Mouse (Mus musculus) hindbrain, embryonic 11.5 days (tissue): ENCODE measurements around the gene Zcchc8. TPM values are rescaled to one million over a fixed set of nuclear protein-coding genes. Genes with fewer than 3 reads are reported as not detected.
A peak's percentile ranks its signal among the peaks of the same experiment; 100 is the strongest.

Experiments used
- ATAC-seq: fragments of 200-750 bp; cut with Nextera tagmentation; 2 replicates; pipeline ENCODE4 v1.8.0; 2017; ENCODE audit warnings: mild to moderate bottlenecking, moderate TSS enrichment, moderate library complexity; ENCODE audit not compliant: low FRiP score
- DNase-seq: peaks from one replicate; pipeline ENCODE4 v3.0.0-alpha.2; 2015; ENCODE audit warnings: low spot score
- H3K27ac ChIP-seq: fragments of 300-500 bp; sonication (generic); 2 replicates; pipeline ENCODE4 v1.5.1; 2014; ENCODE audit warnings: mild to moderate bottlenecking, low read depth, low read length
- H3K27me3 ChIP-seq: fragments of 300-500 bp; sonication (generic); 2 replicates; pipeline ENCODE4 v1.6.1; 2014; ENCODE audit warnings: mild to moderate bottlenecking, low read length, moderate library complexity, mixed read lengths; ENCODE audit not compliant: control insufficient read depth, insufficient read depth
- H3K36me3 ChIP-seq: fragments of 300-500 bp; sonication (generic); 2 replicates; pipeline ENCODE4 v1.6.1; 2014; ENCODE audit warnings: mild to moderate bottlenecking, low read length, moderate library complexity, mixed read lengths; ENCODE audit not compliant: control insufficient read depth, insufficient read depth
- H3K4me1 ChIP-seq: fragments of 300-500 bp; sonication (generic); replicated peaks from 2 replicates; pipeline ENCODE4 v1.6.1; 2014; ENCODE audit warnings: low read length, mixed read lengths; ENCODE audit not compliant: control insufficient read depth, insufficient read depth
- H3K4me2 ChIP-seq: fragments of 300-500 bp; sonication (generic); replicated peaks from 2 replicates; pipeline ENCODE4 v1.6.1; 2014; ENCODE audit warnings: mild to moderate bottlenecking, low read depth, low read length
- H3K4me3 ChIP-seq: fragments of 300-500 bp; sonication (generic); 2 replicates; pipeline ENCODE4 v1.5.1; 2014; ENCODE audit warnings: low read depth, low read length
- H3K9ac ChIP-seq: fragments of 300-500 bp; sonication (generic); 2 replicates; pipeline ENCODE4 v1.6.1; 2014; ENCODE audit warnings: low read depth, low read length
- H3K9me3 ChIP-seq: fragments of 300-500 bp; sonication (generic); 2 replicates; pipeline ENCODE4 v1.6.1; 2016; ENCODE audit warnings: low read length; ENCODE audit not compliant: control insufficient read depth
- WGBS: fragments of 180-500 bp; shearing (Covaris S2); extraction: QIAGEN DNeasy Blood & Tissue Kit; methylation state at CpG from one replicate; pipeline ENCODE4 v1.1.7; 2014; 5-methylcytosine and 5-hydroxymethylcytosine counted together
- polyA plus RNA-seq: library from polyadenylated mRNA; unstranded; fragments of >200 nt; fragmentation: Nextera tagmentation; extraction: Ambion mirVana; gene quantifications from 2 replicates; pipeline ENCODE4 v1.2.1, GENCODE M21; 2014

The Zcchc8 gene
- polyA plus RNA-seq, 1 experiment from 2014 or later: 83.6 TPM

DNA sequence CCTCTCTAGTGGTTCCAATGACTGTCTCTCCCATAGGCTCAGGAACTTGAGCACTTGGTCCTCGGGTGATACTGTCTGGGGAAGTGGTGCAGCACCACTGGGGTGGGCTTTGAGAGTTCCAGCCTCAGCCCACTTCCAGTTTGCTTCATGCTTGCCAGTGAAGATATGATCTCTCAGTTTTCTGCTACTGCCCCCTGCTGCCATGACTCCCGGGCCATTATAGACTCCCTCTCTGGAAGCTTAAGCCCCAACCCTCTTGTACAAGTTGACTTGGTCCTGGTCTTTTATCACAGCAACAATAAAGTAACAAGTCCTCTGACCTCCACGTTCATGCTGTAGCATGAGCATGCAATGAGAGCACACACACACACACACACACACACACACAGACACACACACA, 41.8 kb downstream of the Zcchc8 start:
- no peak overlapping the region for H3K27ac ChIP-seq
- no peaks in the 10 kb centered on the region for H3K4me1 ChIP-seq
- H3K4me2 ChIP-seq: no peak overlapping the region
- no peaks in the 10 kb centered on the region for H3K27me3 ChIP-seq
- H3K4me3 ChIP-seq: no peak overlapping the region
- H3K9ac ChIP-seq: no peak overlapping the region
- no peaks in the 10 kb centered on the region for H3K36me3 ChIP-seq
- WGBS: 76% methylated on average over 3 of the region's 3 CpGs
- DNase-seq (no peak), ATAC-seq (no peak)
- no peaks in the 10 kb centered on the region for H3K9me3 ChIP-seq

DNA sequence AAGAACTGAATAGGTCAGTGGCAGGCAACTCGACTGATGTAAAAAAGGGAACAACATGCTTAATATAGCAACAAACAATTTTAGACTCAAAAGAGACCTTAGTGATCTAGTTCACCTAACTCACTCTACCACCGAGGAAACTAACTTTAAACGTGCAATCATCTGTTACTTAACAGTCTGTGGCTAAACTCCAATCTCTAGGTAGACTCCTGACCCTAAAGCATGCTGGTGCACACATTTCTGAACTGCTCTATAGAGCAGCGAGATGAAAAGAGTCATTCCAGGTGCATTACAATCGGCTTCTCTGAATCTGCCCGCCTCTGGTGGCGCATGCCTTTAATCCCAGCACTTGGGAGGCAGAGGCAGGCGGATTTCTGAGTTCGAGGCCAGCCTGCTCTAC, 45.2 kb downstream of the Zcchc8 start:
- Histone ChIP-seq H3K27ac (no peak overlapping the region), H3K36me3 (no peaks in the 10 kb centered on the region), H3K4me2 (no peak overlapping the region), H3K27me3 (no peaks in the 10 kb centered on the region), H3K4me3 (no peak overlapping the region), H3K9ac (no peak overlapping the region), H3K9me3 (no peaks in the 10 kb centered on the region), H3K4me1 (no peaks in the 10 kb centered on the region)
- no peak for DNase-seq
- WGBS: 90% methylated on average over 9 of the region's 9 CpGs
- ATAC-seq: no peak

DNA sequence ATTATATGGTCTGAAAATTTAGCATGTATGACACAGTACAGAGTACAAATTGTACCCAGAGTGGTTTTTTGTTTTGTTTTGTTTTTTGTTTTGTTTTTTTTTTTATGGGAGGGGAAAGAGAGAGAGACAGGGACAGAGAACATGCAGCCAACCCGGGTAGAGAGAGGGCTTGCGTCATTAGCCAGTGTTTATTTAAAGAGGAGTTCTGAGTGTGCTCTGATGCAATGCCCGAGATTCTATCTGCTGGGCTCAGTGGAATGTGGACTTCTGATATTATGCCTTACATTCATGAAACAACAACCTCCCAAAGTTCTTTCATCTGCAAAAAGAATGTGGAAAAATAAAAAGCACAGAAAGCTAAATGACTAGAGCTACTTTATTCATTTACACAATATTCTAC, 45.7 kb downstream of the Zcchc8 start:
- Histone ChIP-seq H3K4me2 (no peak overlapping the region), H3K27ac (no peak overlapping the region), H3K4me1 (no peaks in the 10 kb centered on the region), H3K27me3 (no peaks in the 10 kb centered on the region), H3K9me3 (no peaks in the 10 kb centered on the region), H3K9ac (no peak overlapping the region), H3K4me3 (no peak overlapping the region), H3K36me3 (no peaks in the 10 kb centered on the region)
- WGBS: 57% methylated on average over 3 of the region's 3 CpGs
- ATAC-seq (no peak), DNase-seq (no peak)

DNA sequence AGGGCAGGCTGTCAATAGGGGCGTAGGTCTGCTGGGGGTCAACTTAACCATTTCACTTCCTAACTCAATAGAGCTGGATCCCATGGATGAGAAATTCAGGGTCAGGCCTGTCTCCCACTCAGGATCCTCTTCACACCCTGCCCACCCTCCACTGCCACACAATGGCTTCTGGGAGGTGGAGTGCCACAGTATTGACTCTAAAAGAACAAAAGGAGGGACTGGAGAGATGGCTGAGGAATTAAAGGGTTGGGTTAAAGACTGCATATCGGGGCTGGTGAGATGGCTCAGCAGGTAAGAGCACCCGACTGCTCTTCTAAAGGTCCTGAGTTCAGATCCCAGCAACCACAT, 49.5 kb downstream of the Zcchc8 start:
- Histone ChIP-seq H3K9me3 (no peaks in the 10 kb centered on the region), H3K36me3 (no peaks in the 10 kb centered on the region), H3K4me1 (no peaks in the 10 kb centered on the region), H3K9ac (no peak overlapping the region), H3K4me2 (no peak overlapping the region), H3K27me3 (no peaks in the 10 kb centered on the region), H3K27ac (no peak overlapping the region), H3K4me3 (no peak overlapping the region)
- DNase-seq: no peak
- 61% methylated on average over 3 of the region's 3 CpGs for WGBS
- ATAC-seq: no peak

DNA sequence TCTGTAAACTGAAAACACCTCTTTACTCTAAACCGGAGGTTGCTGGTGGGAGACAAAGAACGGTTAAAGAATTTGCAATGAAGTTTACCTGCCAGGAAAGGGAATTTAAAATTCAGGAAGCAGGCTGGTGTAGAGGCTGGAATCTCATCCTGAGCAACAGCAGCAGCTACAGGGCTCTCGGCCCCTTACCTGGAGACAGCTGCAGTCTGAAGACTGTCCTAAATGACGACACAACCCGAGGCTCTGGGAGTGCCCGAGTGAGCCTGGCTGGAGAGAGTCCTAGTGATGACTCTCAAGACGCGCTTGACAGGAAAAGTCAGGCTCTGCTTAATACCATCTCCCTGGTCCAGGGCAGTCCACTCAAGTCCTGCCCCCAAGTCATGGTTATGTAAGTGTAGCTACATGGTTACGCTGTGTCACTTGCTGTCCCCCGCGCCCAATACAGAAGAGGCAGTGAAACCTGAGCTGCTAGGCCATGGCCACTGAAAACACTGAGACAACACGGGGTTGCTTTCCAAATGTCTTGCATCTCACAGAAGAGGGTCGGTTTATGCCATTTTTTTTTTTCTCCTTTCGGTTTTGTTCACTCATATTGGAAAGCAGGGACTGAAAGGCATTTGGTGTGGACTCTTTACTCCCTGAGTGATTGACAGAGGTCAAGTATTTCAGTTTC, 50.0 kb downstream of the Zcchc8 start:
- H3K27ac ChIP-seq: no peak overlapping the region
- no peak for ATAC-seq
- DNase-seq: peak; percentile 24
- H3K4me2 ChIP-seq: no peak overlapping the region
- 43% methylated on average over 14 of the region's 14 CpGs for WGBS
- H3K27me3 ChIP-seq: no peaks in the 10 kb centered on the region
- H3K4me1 ChIP-seq: no peaks in the 10 kb centered on the region
- H3K9me3 ChIP-seq: no peaks in the 10 kb centered on the region
- H3K4me3 ChIP-seq: no peak overlapping the region
- H3K36me3 ChIP-seq: no peaks in the 10 kb centered on the region
- H3K9ac ChIP-seq: no peak overlapping the region

DNA sequence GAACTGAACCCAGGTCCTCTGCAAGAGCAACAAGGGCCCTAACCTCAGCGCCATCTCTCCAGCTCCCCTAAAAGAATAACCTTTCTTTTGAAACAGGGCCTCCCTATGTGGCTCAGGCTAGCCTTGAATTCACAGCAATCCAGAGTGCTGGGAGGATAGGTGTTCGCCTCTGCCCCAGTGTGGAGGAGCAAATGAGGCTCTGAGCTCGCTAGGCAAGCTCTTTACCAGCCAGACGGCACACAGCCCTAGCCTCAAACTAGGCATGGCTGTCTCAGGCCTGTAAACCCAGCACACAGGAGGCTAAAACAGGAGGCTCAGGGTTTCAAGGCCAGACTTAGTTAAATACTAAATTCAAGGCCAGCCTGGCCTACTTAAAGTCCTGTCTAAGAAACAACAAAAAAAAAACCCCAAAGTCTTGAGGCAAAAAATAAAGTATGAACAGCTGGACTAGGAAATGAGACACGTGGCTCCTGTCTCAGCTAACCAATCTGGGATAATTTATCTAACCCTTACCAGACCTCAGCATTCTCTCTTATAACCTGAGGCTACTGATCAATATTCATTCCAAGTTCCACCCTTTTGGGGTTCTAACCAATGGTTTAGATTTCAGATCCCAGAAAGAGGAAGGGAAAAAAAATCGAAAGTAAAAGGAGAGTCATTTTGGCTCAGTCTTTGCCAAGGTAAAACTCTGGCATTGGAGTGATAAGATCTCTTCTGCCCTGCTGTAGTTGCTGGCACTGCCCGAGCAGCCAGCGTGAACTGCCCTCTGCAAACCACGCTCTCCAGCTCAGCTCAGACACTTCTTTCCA, 50.7 kb downstream of the Zcchc8 start:
- H3K4me2 ChIP-seq: no peak overlapping the region
- H3K36me3 ChIP-seq: no peaks in the 10 kb centered on the region
- 78% methylated on average over 9 of the region's 9 CpGs for WGBS
- no peaks in the 10 kb centered on the region for H3K4me1 ChIP-seq
- H3K9ac ChIP-seq: no peak overlapping the region
- DNase-seq (no peak), ATAC-seq (no peak)
- H3K27me3 ChIP-seq: no peaks in the 10 kb centered on the region
- H3K4me3 ChIP-seq: no peak overlapping the region
- H3K9me3 ChIP-seq: no peaks in the 10 kb centered on the region
- no peak overlapping the region for H3K27ac ChIP-seq

DNA sequence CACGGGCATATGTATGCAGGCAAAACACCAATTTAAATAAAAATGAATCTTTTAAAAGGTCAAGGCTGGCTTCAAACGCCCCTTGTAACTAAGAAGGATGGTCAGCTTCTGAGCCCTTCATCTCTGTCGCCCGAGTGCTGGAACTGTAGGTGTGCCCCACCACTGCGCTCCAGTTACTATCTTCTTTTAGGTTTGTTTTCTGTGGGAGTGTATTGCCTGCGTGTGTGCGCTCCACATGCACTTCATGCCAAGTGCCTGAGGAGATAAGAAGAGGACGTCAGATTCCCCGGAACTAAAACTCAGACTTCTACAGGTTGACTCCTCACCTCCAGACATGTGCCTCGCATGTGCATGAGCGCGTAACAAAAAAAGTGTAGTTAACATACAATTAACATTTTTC, 53.0 kb downstream of the Zcchc8 start:
- WGBS: 93% methylated on average over 12 of the region's 12 CpGs
- Histone ChIP-seq H3K27me3 (no peaks in the 10 kb centered on the region), H3K9ac (no peak overlapping the region), H3K27ac (no peak overlapping the region), H3K4me2 (no peak overlapping the region), H3K36me3 (no peaks in the 10 kb centered on the region), H3K4me3 (no peak overlapping the region), H3K4me1 (no peaks in the 10 kb centered on the region), H3K9me3 (no peaks in the 10 kb centered on the region)
- DNase-seq (no peak), ATAC-seq (no peak)

DNA sequence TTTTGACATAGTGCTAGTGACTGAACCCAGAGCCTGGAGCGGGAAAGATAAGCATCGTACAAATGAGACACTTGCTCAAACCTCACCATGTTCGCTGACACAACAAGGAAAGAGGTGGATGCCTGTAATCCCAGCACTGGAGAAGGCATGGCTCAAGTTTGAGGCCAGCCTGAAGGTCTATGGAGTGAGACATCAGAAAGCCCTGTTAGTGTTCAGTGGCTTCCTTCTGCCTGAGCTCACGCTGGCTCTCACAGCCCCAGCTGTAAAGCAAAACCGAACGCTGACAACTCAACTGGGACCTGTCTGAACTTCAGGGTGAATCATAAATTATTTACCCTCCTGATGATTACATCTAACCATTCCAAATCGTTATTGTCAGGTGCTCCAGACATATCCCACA, 54.9 kb downstream of the Zcchc8 start:
- Histone ChIP-seq H3K36me3 (no peaks in the 10 kb centered on the region), H3K9ac (no peak overlapping the region), H3K4me3 (no peak overlapping the region), H3K4me2 (no peak overlapping the region), H3K9me3 (no peaks in the 10 kb centered on the region), H3K4me1 (no peaks in the 10 kb centered on the region), H3K27me3 (no peaks in the 10 kb centered on the region), H3K27ac (no peak overlapping the region)
- DNase-seq (no peak), ATAC-seq (no peak)
- 92% methylated on average over 7 of the region's 7 CpGs for WGBS

DNA sequence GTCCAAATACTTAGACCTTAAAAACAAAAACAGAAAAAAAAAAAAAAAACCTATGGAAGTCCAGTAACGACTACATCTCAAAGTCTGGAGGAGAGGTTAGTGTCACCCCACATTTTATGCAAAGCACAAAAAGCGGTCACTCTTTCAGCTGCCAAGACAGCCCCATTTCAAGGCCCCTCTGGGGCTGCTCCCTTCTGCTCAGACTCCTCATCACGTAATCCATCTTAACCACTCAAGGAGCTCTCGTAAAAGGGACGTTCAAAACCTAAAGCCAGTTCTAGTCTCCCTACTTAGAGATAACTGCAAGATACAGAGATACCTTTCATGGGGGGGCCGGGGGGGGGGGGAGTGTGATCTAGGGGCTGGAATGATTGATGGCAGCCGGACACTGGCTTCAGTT, 56.6 kb downstream of the Zcchc8 start:
- H3K36me3 ChIP-seq: no peaks in the 10 kb centered on the region
- WGBS: 82% methylated on average over 7 of the region's 7 CpGs
- DNase-seq: no peak

More for the DNA sequence above, 56.6 kb downstream of the Zcchc8 start:
- Histone ChIP-seq H3K4me3 (no peak overlapping the region), H3K27ac (no peak overlapping the region), H3K9me3 (no peaks in the 10 kb centered on the region), H3K4me2 (no peak overlapping the region), H3K9ac (no peak overlapping the region), H3K27me3 (no peaks in the 10 kb centered on the region), H3K4me1 (no peaks in the 10 kb centered on the region)
- ATAC-seq: no peak
